Mouse (Mus musculus): ENCODE data around the gene Nod1.
"Not testable (repeated sequence)": the region's sequence is repeated elsewhere in the genome, so short reads cannot be mapped to it uniquely, and the experiment has no call there.

Gene Nod1

DNA sequence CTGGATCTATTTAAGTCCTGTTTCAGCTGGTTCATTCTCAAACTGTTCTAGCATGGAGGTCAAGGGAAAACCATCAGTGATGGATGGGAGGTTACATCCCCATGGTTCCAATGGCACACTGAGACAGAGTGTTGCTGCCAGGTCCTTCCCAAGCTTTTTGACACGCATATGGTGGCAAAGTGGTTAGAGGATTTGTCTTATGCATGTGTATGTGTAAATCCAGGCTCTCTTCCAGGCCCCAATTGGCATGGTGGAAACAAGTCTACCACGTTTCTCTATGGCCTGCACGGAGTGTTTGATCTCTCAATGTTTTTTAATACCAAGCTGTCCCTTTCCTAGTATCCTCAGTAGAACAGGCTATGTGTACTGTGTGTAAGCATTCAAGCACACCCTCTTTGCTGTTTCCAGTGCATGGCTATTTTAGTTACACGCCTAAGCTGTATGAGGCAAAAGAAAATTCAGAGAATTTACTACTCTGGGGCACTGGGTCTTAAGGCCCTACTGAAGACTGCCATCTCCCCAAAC, 11.2 kb upstream of the Nod1 start:
- in situ Hi-C loops (cut with MboI, MseI): no loop called here

DNA sequence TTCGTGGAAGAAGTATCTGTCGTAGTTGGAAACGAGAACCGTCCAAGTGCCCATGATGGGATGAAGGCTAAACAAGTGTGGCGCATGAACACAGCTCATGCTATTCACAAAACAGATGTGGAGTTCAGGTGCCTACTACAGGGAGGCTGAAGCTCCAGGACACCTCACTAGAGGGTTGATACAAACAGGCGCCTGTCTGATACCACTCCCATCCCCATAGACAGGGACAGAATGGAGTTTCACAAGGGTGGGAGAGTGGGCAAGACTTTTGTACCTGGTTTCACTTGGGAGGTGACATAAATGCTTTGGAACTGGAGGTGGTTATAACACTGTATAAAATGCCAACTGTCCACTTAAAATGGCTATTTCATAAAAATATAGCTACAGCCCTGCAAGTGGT, 7.0 kb upstream of the Nod1 start:
- in situ Hi-C loops (cut with MboI, MseI): loop anchor here (5.0 kb wide), 1 partner anchor 57 kb away; no protein-coding TSS in a partner anchor

- in situ Hi-C loops (cut with MboI, MseI): loop anchor here (5.0 kb wide), 1 partner anchor 53 kb away; no protein-coding TSS in a partner anchor
These were observed 3.2 kb upstream of the Nod1 start for GRCm38 (mm10) chr6:54975616-54976015.

DNA sequence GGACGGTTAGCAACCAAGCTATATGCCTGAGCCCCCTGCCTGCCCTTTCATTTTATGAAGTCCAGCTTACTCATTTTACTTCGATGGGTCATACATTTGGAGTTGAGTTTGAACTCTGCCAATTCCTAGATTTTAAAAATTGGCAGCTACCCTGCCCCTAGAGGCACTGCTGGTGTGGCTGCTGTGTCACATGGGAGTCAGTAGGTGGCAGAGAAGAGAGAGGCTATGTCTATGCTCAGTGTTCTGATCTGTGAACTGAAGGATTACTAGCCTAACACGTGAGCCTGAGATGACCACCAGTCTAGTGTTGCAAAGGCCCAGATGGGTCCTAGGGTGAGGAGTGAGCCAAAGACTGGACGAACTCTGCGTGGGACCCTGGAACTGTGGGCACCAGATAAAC, 2.1 kb upstream of the Nod1 start:
- in situ Hi-C loops (cut with MboI, MseI): no loop called here

GRCm38 (mm10) chr6:54972929-54973211, 458 bp upstream of the Nod1 start:
- in situ Hi-C loops (cut with MboI, MseI): no loop called here

DNA sequence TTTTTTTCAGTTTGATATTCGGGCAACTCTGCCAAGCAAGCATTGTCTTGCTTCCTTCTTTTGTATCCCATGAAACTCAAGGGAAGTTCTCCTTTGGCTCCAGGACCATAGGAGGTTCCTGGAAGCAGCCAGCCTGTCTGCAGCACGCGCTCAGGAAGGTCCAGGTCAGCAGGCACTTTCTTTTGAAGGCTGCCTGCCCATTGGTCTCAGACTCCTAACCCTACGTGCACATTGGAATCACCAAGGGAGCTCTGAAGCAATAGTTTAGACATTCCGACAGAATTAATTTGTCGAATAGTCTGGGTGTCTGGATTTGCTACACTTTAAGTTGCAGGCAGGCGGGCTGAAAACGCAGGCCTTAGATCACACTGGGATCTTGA, 691 bp downstream of the Nod1 start:
- in situ Hi-C loops (cut with MboI, MseI): no loop called here

GRCm38 (mm10) chr6:54970506-54970905, 1.9 kb downstream of the Nod1 start:
- in situ Hi-C loops (cut with MboI, MseI): no loop called here

- in situ Hi-C loops (cut with MboI, MseI): no loop called here
These were observed 2.6 kb downstream of the Nod1 start for GRCm38 (mm10) chr6:54969801-54970200.

DNA sequence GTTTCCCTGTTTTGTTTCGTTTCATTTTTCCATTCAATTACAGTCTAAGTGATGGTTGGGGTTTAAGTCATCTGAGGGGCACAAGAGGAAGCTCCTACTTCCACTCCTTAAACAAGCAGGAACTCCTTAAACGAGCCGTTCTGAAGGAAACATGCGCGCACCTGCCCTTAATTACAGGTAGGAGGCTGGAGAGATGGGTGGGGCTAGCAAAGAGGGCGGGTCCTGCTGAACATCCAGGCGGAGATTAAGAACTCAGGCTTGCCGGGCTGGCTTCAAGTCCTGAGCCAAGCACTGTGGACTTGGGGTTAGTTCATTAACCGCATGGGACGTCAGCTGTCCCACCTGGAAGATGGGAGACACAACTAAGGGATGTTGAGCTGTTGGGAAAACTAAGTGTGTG, 4.8 kb downstream of the Nod1 start:
- in situ Hi-C loops (cut with MboI, MseI): no loop called here

DNA sequence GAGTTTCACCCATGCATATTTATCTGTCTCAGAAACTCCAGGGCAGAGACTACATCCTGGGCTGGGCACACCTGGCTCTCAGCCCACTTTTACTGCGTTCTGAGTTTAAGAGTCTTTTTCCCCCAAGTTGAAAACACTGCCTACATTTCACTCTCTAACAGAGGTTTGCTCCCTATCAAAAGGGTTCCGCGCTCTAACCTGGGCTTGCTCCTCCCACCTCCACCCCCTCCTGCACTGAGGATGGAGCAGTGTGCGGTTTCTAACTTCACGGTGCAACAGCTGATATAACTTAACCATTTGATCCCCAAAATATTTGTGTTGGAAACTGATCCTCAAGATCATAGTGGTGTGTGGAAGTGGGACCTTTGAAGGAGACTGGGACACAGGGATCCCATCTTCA, 7.2 kb downstream of the Nod1 start:
- in situ Hi-C loops (cut with MboI, MseI): no loop called here

- in situ Hi-C loops (cut with MboI, MseI): no loop called here
These were observed 7.7 kb downstream of the Nod1 start for GRCm38 (mm10) chr6:54964755-54965154.

DNA sequence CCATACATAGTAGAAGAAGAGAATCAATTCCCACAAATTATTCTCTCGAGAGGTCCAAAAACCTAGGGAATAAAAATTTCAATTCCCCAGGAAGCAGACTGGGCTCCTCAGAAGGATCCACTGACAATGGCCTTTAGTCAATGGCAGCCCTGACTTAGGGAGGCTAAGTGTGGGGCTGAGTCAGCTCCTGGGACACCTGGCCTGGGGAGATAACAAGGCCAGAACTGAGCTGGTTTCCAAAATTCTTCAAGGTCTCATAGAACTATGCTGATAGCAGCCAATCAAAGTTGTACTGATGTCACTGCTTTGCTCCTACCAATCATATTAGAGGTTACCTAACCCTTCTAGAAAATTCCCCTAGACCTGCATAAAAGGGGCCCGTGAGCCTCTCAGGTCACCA, 8.8 kb downstream of the Nod1 start:
- in situ Hi-C loops (cut with MboI, MseI): no loop called here

GRCm38 (mm10) chr6:54957655-54958054, 14.8 kb downstream of the Nod1 start:
- in situ Hi-C loops (cut with MboI, MseI): no loop called here

GRCm38 (mm10) chr6:54956425-54956824, 16.0 kb downstream of the Nod1 start:
- in situ Hi-C loops (cut with MboI, MseI): no loop called here

- in situ Hi-C loops (cut with MboI, MseI): no loop called here
These were observed 16.5 kb downstream of the Nod1 start for GRCm38 (mm10) chr6:54955949-54956348.

DNA sequence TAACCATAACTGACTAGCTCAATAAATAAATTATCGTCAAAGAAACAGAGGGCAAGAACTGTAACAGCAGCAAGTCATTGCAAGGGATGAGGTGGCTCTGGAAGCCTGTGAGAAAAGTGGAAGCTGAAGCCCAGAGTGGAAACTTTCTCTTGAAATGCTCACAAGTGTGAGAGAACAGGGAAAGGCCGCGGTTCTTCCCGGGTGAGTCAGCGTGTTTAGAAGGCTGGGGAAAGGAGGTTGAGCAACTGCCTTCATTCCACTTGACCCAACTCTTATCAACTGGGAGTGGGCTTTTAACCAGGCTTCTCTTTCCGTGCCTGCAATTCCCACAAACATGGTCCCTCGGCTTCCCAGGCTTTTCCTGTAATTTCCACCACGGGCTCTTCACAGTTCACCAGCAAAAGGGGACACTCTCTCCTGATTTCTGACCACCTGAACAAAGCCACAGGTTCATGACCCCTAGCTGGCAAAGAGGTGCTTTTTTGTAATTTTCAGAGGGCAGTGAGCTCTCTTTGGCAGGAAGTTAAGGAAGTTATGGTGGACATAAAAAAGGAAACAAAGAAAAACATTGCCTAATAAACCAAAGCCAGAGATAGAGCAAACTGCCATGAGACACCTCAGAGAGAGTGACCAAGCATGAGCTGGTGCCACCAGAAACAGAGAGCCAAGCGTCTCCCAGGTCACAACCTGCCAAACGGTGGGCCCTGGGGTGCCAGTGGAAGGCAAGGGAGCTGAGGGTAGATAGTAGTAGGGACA, 17.6 kb downstream of the Nod1 start:
- in situ Hi-C loops (cut with MboI, MseI): no loop called here

DNA sequence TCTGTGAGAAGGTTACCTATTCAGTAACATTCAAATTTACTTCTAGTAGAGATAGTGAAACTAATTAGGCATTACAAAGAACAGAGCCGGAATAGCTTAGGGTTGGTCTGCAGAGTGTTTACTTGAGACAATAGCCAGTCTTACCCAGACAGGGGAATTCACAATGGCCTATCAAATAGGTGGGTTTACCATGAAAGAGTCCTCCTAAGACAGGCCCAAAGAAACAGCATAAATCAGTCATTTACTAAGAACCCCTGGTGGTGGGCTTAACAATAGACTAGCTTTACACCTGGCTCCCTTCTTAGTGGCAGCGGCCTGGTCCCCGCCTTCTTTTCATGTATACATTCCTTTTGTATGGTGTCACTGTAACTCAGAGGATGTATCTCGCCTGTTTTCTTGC, 19.0 kb downstream of the Nod1 start:
- in situ Hi-C loops (cut with MboI, MseI): not testable (repeated sequence)

GRCm38 (mm10) chr6:54952542-54952941, 19.9 kb downstream of the Nod1 start:
- in situ Hi-C loops (cut with MboI, MseI): no loop called here

DNA sequence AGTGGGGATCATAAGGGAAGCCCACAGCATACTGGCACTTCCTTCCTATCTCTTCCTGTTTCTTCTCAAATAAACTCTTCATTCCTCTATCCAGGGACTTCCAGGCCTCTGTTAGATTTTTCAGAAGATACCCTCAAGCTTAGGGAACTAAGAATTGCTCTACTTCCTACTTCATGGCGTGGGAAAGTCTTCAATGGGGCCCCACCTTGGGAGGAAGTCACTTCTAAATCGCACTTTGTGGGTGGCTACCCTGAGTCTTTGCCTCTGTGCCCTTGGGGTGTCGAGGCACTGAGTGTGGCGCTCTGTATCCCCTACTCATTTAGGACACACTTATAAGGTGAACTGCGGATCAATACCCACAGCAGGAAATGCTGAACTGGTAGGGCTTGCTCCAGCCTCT, 23.7 kb downstream of the Nod1 start:
- in situ Hi-C loops (cut with MboI, MseI): no loop called here

- in situ Hi-C loops (cut with MboI, MseI): no loop called here
These were observed 26.0 kb downstream of the Nod1 start for GRCm38 (mm10) chr6:54946241-54946953.

DNA sequence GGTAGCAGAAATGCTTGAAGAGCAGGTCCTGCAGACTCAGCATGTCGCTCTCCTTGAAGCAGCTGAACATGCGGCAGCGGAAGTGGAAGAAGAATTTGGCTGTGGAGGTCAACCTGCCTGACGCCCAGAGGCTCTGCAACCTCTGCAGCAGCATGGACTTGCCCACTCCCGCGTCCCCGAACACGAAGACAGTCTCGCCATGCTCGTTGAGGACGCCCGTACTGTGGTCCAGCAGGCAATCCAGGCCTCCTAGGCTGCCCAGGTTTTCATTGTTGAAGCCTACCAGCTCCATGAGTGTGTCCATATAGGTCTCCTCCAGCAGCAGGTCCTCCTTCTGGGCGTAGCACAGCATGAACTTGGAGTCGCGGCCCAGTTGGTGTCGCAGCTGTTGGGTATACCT, 27.9 kb downstream of the Nod1 start:
- in situ Hi-C loops (cut with MboI, MseI): no loop called here

DNA sequence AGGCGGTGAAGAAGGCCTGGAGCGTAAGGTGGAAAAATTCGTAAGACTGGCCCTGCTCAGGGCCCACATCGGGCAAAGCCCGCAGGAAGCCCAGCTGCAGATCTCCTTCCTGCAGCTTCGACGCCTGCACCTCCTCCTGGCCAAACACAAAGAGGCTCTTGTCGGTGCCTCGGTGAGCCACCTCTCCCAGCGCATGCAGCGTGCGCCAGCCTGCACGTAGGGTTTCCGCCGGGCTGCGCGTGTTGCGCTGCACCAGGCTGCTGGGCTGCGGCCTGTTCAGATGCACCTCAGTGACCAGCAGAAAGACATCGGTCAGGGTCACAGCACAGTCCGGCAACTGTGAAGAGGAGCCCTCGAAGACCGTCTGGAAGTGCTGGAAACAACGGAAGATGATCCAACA, 28.7 kb downstream of the Nod1 start:
- in situ Hi-C loops (cut with MboI, MseI): no loop called here

DNA sequence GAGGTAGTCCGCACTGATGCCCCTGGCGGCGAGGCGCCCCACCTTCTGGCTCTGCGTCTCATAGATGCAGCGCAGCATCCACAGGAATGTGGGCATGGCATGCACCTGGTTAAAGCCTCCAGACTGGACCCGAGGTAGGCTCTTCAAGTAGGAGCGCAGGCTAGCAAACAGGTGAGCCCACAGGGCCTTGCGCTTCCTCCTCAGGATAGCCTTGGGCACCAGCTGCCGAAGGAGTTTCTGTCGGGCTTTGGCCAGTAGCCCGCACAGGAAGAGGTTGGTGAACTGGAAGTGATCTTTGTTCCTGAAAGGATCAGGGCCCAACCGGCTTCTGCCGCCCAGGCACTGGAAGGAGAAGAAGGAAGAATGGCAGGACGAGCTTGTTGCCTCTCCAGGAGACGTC, 29.1 kb downstream of the Nod1 start:
- in situ Hi-C loops (cut with MboI, MseI): no loop called here
